Mouse (Mus musculus): ENCODE measurements around the gene Daam2.

DNA sequence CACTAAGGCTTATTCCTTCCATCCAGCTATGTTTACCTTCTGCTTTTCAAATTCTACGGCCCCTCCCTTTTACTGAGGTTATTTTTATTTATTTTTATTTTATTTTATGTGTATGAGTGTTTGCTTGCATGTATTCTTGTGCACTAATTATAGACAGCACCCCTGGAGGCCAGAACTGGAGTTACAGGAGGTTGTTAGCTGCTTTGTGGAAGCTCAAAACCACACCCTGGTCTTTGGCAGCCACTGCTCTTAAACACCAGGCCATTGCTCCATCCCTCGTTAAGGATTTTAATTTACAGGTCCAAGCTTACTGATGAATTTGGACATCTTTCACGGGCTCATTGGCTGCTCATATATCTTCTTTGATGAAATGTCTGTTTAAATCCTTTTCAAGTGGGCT is 150.6 kb downstream of the Daam2 start:
- TF ChIP-seq CTCF (IDR thresholded peaks at IDR 0.05; ENCODE audit: extremely low read depth, insufficient read length, insufficient replicate concordance, low read depth, low read length), result peak; percentile 39; the same call in 1 of the 2 replicates
- TF ChIP-seq POLR2A (IDR thresholded peaks at IDR 0.05; ENCODE audit: low read depth, low read length), result no peak
